Mouse (Mus musculus) c-Kit-positive CD71-negative TER-119-negative erythroid progenitor cells, embryonic 14.5 days (primary cell): ENCODE data around the gene Agtpbp1.
"Not testable (repeated sequence)": the region's sequence is repeated elsewhere in the genome, so short reads cannot be mapped to it uniquely, and the experiment has no call there.

Experiments
- DNase-seq: peaks from one replicate; pipeline ENCODE4 v3.0.0-alpha.2; 2013; ENCODE audit warnings: low read depth

Agtpbp1 gene

GRCm38 (mm10) chr13:59584947-59585647 is at the start of gene Agtpbp1, which contains the start of gene Naa35:
Agtpbp1 (minus strand) TSS chr13:59585227.
Naa35 (plus strand) TSS chr13:59585259.
- peak; percentile 100 for DNase-seq

DNA sequence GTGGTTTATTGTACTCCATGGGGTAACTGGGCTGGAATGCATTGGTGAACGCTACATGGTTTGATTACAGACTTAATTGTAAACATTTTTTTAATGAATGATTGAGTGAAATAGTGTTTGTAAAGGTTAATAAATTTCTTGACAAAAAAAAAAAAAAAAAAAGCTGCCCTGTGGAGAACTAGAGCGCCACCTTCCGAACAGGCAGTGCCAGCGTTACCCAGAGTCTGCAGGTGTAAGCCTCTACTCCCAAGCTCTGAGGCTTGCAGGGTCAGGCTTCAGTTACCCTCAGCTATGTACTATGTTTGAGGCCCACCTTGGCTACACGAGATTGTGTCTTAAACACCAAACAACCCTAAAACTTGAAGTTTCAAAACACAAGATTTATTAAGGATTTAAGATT is 49.6 kb upstream of the Agtpbp1 start:
- DNase-seq: no peak

DNA sequence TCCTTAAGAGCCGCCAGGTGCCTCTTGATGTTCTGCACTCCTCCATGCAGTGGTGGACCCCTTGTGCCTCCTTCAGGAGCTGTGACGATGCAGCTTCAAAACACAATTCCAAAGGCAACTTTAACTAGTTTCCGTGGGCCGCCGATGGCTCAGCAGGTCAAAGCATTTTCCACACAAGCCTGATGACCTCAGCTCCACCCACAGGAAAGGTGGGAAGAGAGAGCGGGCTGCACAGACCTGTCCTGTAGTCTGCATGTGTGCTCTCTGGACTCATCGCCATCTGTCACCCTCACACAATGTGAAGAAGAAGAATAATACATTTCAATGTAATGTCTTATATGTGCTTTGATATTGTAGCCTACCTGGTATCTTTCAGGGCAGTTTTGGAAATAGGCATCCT is 41.7 kb upstream of the Agtpbp1 start:
- no peak for DNase-seq

- DNase-seq: no peak
These were observed 39.9 kb upstream of the Agtpbp1 start for GRCm38 (mm10) chr13:59624903-59625302.

DNA sequence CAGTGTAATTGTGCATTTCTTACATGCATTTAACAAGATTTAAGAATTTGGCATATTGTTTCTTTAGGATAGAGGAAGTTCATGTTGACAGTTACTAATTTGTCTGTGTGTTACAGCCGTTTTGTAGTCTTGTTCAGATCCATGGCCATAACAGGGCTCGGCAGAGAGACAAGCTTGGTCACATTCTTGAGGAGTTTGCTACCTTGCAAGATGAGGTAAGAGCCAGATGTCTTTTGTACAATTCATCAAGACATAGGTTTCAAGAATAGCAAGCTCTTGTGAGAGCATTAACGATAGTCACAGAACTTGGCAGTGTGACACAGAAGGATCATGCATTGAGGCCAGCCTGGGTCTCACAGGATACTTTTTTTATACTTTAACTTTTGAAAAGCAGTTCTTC is 39.4 kb upstream of the Agtpbp1 start:
- DNase-seq: no peak

DNA sequence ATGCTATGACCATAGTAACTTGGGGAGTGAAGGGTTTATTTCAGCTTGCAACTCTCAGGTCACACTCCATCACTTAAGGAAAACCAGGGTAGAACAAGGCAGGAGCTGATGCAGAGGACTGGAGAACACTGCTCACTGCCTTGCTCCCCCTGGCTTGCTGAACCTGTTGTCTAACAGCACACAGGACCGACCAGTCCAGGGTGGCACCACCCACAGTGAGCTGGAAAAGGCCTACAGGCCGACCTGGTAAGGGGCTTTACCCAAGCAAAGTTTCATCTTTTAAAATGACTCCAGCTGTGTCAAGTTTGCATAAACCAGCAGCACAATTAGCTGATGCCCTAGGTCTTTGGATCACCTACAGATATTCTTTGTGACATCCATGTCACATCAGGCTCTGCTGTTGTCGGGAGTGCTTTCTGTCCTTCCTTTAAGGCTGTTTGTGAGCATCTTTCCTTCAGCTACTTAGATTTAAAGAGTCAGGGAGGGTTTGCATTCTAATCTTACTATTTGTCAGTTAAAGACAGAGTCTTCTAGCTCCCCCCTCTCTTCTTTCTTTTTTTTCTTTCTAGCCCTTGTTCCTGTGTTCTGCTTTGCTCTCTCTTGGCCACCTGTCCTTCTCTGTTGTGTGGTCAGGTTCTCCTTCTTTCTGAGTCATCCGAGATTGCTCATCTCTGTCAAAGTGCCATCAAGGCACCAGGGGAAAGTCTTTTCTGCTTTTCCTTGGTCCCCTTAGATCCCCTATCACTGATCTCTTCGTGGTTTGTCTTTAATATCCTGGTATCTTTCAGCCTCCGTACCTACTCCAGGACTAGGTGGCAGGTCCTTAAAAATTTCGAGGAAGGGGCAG is 36.8 kb upstream of the Agtpbp1 start:
- no peak for DNase-seq

DNA sequence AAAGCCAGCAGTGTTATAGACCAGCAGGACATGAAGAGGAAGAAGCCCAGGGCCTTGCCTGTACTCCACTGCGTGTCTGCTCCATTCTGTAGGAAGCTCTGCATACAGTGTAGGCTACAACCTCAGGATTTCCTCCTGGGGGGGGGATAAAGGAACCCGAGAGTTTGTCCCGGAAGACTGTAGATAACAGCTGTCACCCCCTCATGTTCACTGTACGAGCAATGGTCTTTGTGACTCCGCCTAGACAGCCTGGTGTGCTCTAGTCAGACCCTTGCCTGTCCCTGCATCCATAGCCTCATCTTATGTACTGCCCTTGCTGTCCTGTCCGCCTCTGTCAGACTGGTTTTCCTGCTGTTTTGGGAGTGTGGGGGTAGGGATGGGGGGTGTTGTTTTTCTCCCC is 33.4 kb upstream of the Agtpbp1 start:
- DNase-seq: no peak

DNA sequence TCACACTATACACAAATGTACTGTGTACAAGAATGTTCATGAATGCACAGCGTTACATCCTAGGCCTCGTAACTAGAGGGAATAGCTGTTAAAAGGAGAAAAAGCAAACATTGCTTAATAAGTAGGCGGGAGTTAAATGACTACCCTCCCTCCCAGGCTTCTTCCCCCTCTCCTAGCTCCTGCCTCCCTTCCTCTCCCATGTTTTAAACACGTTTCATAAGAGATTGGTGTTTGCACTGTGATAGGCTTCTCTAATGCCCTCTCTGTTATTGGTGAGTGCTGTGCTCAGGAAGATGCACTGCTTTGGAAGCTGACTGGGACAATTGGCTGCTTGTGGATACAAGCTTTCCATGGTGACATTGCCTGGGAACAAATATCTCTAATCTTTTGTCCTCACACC is 30.5 kb upstream of the Agtpbp1 start:
- no peak for DNase-seq

DNA sequence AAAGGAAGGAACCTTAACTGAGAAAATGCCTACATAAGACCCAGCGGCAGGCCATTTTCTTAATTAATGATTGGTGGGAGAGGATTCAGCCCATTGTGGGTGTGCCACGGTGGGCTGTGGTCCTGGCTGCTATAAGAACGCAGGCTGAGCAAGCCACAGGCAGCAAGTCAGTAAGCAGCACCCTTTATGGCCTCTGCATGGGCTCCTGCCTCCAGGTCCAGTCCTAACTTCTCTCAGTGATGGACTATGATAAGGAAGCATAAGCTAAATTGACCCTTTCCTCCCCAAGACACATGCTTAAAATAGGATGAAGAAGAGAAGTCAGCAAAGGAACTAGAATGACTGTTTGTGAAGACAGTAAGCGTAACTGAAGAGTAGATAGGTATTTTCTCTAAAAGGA is 30.1 kb upstream of the Agtpbp1 start:
- DNase-seq: no peak

DNA sequence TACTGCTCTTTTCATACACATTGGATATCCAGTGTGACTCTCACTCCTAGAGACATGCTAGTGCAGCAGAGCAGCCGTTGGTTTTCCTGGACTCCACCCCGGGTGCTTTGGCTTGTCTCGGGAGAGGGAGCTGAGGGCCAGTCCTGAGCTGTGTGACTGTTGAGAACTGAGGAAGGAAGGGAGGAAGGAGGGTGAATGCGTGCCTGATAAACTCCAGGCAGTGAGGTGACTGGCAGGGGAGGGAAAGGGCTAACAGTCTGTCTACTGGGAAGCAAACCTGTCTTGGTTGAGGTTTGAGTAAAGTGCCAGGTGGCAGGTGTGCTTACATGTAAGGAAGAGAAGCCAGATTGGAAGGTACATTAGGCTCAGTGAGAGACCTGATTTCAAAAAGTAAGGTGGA is 28.8 kb upstream of the Agtpbp1 start:
- DNase-seq: no peak

- no peak for DNase-seq
These were observed 25.4 kb upstream of the Agtpbp1 start for GRCm38 (mm10) chr13:59610437-59610836.

DNA sequence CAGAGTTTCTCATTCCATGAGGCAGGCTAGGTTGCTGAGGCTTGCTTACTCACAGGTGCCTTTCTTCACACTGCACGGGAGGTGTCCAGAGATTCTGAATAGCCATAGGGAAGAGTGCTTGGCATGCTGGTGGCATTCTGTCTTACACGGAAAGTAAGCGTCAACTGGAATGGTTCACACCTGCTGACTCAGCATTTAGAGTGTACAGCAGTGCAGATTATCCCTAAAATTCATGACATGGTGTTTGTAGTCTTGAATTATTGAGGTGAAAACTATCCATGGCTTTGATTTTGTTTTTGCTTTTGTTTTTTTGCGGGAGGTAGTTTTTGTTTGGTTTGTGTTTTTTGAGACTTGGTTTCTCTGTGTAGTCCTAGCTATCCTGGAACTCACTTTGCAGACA is 24.9 kb upstream of the Agtpbp1 start:
- no peak for DNase-seq

DNA sequence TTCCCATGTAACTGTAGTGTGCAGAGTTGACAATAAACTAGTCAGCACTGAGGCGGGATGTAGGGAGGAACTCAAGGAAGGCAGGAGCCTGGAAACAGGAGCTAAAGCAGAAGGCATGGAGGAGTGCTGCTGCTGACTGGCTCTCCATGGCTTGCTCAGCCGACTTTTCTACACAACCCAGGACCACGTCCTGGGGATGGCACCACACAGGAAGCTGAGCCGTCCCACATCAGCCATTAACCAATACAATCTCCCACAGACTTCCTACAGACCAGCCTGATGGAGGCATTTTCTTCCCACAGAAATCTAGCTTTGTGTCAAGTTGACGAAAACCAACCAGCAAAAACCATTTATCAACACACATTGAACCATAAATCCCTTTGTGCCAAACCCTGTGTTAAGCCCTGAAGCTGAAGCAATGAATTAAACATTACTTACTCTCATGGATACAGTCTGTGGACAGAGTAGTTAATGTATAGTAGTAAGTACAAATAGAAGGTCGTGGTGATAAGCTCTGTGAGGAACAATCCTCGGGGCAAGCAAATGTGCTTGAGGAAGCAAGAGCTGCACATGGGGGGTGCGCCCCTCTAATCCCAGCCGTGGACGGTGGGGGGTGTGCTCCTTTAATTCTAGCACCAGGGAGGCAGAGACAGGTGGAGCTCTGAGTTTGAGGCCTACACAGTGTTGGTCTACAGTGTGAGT is 20.3 kb upstream of the Agtpbp1 start:
- DNase-seq: no peak

GRCm38 (mm10) chr13:59604511-59604910 is 19.5 kb upstream of the Agtpbp1 start:
- no peak for DNase-seq

GRCm38 (mm10) chr13:59603096-59603495 is 18.1 kb upstream of the Agtpbp1 start:
- no peak for DNase-seq

- DNase-seq: no peak
These were observed 7.6 kb upstream of the Agtpbp1 start for GRCm38 (mm10) chr13:59592630-59593029.

DNA sequence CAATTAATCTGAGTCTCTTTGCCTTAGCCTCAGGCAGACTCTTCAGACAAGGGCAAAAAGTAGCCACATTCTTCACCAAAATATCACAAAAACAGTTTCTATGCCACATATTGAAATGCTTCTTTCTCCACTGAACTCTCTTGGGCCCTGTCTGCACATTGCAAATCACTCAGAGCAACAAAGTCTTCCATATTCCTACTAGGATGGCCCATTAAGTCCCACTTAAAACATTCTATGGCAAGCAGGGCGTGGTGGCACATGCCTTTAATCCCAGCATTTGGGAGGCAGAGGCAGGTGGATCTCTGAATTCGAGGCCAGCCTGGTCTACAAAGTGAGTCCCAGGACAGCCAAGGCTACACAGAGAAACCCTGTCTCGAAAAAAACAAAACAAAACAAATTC is 7.0 kb upstream of the Agtpbp1 start:
- not testable (repeated sequence) for DNase-seq

DNA sequence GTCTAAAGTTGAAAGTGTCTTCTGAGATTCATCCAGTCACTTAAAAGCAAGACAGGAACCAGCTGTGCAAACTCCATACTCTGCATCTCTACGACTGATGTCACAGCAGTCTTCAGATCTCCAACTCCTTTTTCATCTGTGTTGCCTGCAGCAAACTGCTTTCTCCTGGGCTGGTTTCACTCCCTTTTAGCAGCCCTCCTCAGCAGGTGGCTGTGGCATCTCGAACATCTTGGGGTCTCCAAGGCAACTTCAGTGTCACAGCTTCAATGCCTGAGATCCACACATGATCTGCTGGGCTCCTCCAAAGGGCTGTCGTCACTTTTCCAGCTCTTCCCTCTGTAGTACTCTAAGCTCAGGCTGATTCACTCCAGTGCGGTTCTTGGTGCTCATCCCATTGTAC is 5.7 kb upstream of the Agtpbp1 start:
- no peak for DNase-seq

GRCm38 (mm10) chr13:59589672-59590071 is 4.6 kb upstream of the Agtpbp1 start:
- DNase-seq: no peak

GRCm38 (mm10) chr13:59587201-59587600 is 2.2 kb upstream of the Agtpbp1 start:
- DNase-seq: no peak

- DNase-seq: no peak
These were observed 600 bp upstream of the Agtpbp1 start for GRCm38 (mm10) chr13:59585648-59586005.

- DNase-seq: no peak
These were observed 546 bp downstream of the Agtpbp1 start for GRCm38 (mm10) chr13:59584481-59584880.

DNA sequence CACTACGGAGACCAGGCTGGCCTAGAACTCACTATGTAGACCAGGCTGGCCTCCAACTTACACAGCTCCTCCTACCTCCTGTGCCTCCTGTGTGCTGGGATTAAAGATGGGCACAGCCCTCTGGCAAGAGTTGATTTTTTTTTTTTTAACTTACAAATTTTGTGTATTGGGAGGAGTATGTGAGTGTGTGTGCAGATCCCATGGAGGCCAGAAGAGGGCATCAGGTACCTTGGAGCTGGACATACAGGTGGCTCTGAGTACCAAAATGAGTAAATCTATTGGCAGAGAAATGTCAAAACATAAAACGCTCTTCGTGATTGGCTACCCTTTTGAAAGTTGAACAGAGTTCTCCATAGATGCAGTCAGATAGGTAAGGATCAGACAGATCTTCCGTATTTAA is 4.1 kb downstream of the Agtpbp1 start:
- DNase-seq: no peak
